Mouse (Mus musculus) forebrain, embryonic 13.5 days (tissue): ENCODE results near the gene Elp4. TPM values are rescaled to one million over a fixed set of nuclear protein-coding genes. Genes with fewer than 3 reads are reported as not detected.

Source experiments
- ATAC-seq: fragments of 200-750 bp; cut with Nextera tagmentation; 2 replicates; pipeline ENCODE4 v1.8.0; 2017
- H3K27ac ChIP-seq: fragments of 300-500 bp; sonication (generic); 2 replicates; pipeline ENCODE4 v1.5.1; 2015; ENCODE audit warnings: inconsistent platforms, mild to moderate bottlenecking, moderate library complexity
- H3K27me3 ChIP-seq: fragments of 300-500 bp; sonication (generic); 2 replicates; pipeline ENCODE4 v1.6.1; 2015; ENCODE audit warnings: mild to moderate bottlenecking, inconsistent platforms
- H3K36me3 ChIP-seq: fragments of 300-500 bp; sonication (generic); 2 replicates; pipeline ENCODE4 v1.6.1; 2015; ENCODE audit warnings: mild to moderate bottlenecking, inconsistent platforms; ENCODE audit not compliant: poor library complexity, severe bottlenecking
- H3K4me1 ChIP-seq: fragments of 300-500 bp; sonication (generic); 2 replicates; pipeline ENCODE4 v1.6.1; 2015; ENCODE audit warnings: inconsistent platforms
- H3K4me2 ChIP-seq: fragments of 300-500 bp; sonication (generic); 2 replicates; pipeline ENCODE4 v1.6.1; 2015; ENCODE audit warnings: inconsistent platforms, mild to moderate bottlenecking, moderate library complexity
- H3K4me3 ChIP-seq: fragments of 300-500 bp; sonication (generic); 2 replicates; pipeline ENCODE4 v1.5.1; 2015; ENCODE audit warnings: mild to moderate bottlenecking, inconsistent platforms
- H3K9ac ChIP-seq: fragments of 300-500 bp; sonication (generic); 2 replicates; pipeline ENCODE4 v1.6.1; 2015; ENCODE audit warnings: mild to moderate bottlenecking, inconsistent platforms
- H3K9me3 ChIP-seq: fragments of 300-500 bp; sonication (generic); replicated peaks from 2 replicates; pipeline ENCODE4 v1.6.1; 2016; ENCODE audit warnings: inconsistent platforms
- WGBS: fragments of 180-500 bp; shearing (Covaris S2); methylation state at CpG from one replicate; pipeline ENCODE4 v1.1.7; 2015; 5-methylcytosine and 5-hydroxymethylcytosine counted together
- polyA plus RNA-seq: library from polyadenylated mRNA; unstranded; fragments of >200 nt; fragmentation: Nextera tagmentation; extraction: Ambion mirVana; gene quantifications from 2 replicates; pipeline ENCODE4 v1.2.1, GENCODE M21; 2015

Elp4 gene
- polyA plus RNA-seq, 1 experiment from 2014 or later, result 52.3 TPM

- H3K4me3 ChIP-seq, result no peak overlapping the region
- H3K27me3 ChIP-seq, result no peaks in the 10 kb centered on the region
- no peak overlapping the region for H3K4me2 ChIP-seq
- no peaks in the 10 kb centered on the region for H3K4me1 ChIP-seq
- no peak for ATAC-seq
- 1% methylated on average over 6 of the region's 6 CpGs for WGBS
- no peaks in the 10 kb centered on the region for H3K9me3 ChIP-seq
- no peak overlapping the region for H3K27ac ChIP-seq
- H3K9ac ChIP-seq, result no peak overlapping the region
- H3K36me3 ChIP-seq, result no peaks in the 10 kb centered on the region
These were observed 125.0 kb downstream of the Elp4 start for GRCm38 (mm10) chr2:105779320-105779891.

GRCm38 (mm10) chr2:105771314-105771713 is 133.1 kb downstream of the Elp4 start:
- no peak for ATAC-seq
- Histone ChIP-seq H3K4me2 (no peak overlapping the region), H3K9ac (no peak overlapping the region), H3K4me1 (no peaks in the 10 kb centered on the region), H3K4me3 (no peak overlapping the region), H3K27me3 (no peaks in the 10 kb centered on the region), H3K9me3 (peaks cover 3% of the 10 kb centered on the region; the same call in 1 of the 2 replicates), H3K36me3 (peaks cover 3% of the 10 kb centered on the region; the same call in 1 of the 2 replicates), H3K27ac (no peak overlapping the region)
- 94% methylated on average over 3 of the region's 3 CpGs for WGBS

DNA sequence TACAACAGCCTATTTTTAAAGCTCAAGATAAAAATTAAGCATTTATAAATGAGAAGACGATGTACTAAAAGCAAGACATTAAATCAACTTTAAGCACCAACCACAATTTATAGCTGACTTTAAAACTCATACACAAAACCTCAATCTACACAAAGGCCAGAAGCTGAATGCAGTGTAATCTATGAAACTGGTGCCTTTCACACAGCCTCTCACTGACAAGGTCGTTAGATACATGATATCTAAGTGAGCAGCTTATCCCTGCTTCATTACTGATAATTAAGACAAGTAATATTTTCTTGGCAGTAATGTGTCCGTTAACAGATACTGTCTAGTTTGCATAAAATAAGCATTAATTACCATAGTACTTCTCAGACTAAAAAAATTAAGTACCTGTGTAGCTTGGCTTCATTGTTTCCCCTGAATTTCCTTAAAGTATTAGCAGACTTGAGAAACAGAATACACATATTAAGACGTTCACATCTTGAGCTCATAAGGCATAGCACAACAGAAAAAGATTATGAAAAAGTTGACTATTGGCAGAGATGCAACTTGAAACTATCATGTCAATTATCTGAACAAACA is 134.5 kb downstream of the Elp4 start:
- ATAC-seq, result no peak
- 57% methylated on average over 4 of the region's 4 CpGs for WGBS

DNA sequence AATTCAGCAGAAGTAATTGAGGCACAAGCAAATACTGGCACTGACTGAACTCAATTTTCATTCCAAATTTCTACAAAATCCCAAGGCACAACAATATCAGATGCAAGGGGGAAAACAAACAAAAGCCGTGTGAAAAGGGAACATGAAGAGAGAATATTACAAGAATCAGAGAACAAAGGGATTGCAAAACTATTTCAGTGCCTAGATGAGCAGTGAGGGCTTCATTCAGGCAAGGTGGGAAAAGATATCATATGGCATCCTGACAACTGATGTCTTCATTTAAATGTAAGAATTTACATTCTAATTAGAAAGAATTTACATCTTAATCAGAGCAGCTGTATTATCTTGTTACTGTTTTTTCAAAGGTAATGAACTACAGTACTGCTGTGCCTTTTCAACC is 150.9 kb downstream of the Elp4 start:
- Histone ChIP-seq H3K4me2 (no peak overlapping the region), H3K9me3 (no peaks in the 10 kb centered on the region), H3K27me3 (no peaks in the 10 kb centered on the region), H3K9ac (no peak overlapping the region), H3K27ac (no peak overlapping the region), H3K4me3 (no peak overlapping the region), H3K36me3 (no peaks in the 10 kb centered on the region), H3K4me1 (peaks cover 14% of the 10 kb centered on the region)
- ATAC-seq, result peak; percentile 67
- 33% methylated on average over 1 of the region's 1 CpGs for WGBS

More for the DNA sequence above, 134.5 kb downstream of the Elp4 start:
- H3K4me3 ChIP-seq, result no peak overlapping the region
- H3K36me3 ChIP-seq, result peaks cover 3% of the 10 kb centered on the region; the same call in 1 of the 2 replicates
- H3K9ac ChIP-seq, result no peak overlapping the region
- H3K4me2 ChIP-seq, result no peak overlapping the region
- no peaks in the 10 kb centered on the region for H3K4me1 ChIP-seq
- peaks cover 3% of the 10 kb centered on the region; the same call in 1 of the 2 replicates for H3K9me3 ChIP-seq
- H3K27me3 ChIP-seq, result no peaks in the 10 kb centered on the region
- H3K27ac ChIP-seq, result no peak overlapping the region

GRCm38 (mm10) chr2:105749111-105749510 is 155.3 kb downstream of the Elp4 start:
- H3K36me3 ChIP-seq, result no peaks in the 10 kb centered on the region
- peaks cover 11% of the 10 kb centered on the region for H3K4me1 ChIP-seq
- H3K9me3 ChIP-seq, result no peaks in the 10 kb centered on the region
- H3K27ac ChIP-seq, result no peak overlapping the region
- no peak for ATAC-seq
- H3K4me2 ChIP-seq, result no peak overlapping the region
- H3K27me3 ChIP-seq, result no peaks in the 10 kb centered on the region
- WGBS, result 93% methylated on average over 5 of the region's 5 CpGs
- no peak overlapping the region for H3K9ac ChIP-seq
- H3K4me3 ChIP-seq, result no peak overlapping the region

- Histone ChIP-seq H3K4me2 (no peak overlapping the region), H3K36me3 (no peaks in the 10 kb centered on the region), H3K9ac (no peak overlapping the region), H3K9me3 (no peaks in the 10 kb centered on the region), H3K4me3 (no peak overlapping the region), H3K4me1 (no peaks in the 10 kb centered on the region), H3K27ac (no peak overlapping the region), H3K27me3 (no peaks in the 10 kb centered on the region)
- no peak for ATAC-seq
- WGBS, result 91% methylated on average over 7 of the region's 7 CpGs
These were observed 157.5 kb downstream of the Elp4 start for GRCm38 (mm10) chr2:105746896-105747295.

GRCm38 (mm10) chr2:105736166-105736565 is 168.2 kb downstream of the Elp4 start:
- Histone ChIP-seq H3K36me3 (no peaks in the 10 kb centered on the region), H3K9me3 (no peaks in the 10 kb centered on the region), H3K27ac (no peak overlapping the region), H3K27me3 (no peaks in the 10 kb centered on the region), H3K4me2 (no peak overlapping the region), H3K4me1 (peaks cover 5% of the 10 kb centered on the region; the same call in 1 of the 2 replicates), H3K9ac (no peak overlapping the region), H3K4me3 (no peak overlapping the region)
- no peak for ATAC-seq

GRCm38 (mm10) chr2:105730704-105731103 is 173.7 kb downstream of the Elp4 start:
- no peaks in the 10 kb centered on the region for H3K4me1 ChIP-seq
- ATAC-seq, result peak; percentile 41; the same call in 1 of the 2 replicates
- no peak overlapping the region for H3K27ac ChIP-seq
- H3K4me3 ChIP-seq, result no peak overlapping the region
- no peaks in the 10 kb centered on the region for H3K36me3 ChIP-seq
- no peaks in the 10 kb centered on the region for H3K9me3 ChIP-seq
- no peak overlapping the region for H3K9ac ChIP-seq
- H3K27me3 ChIP-seq, result peaks cover 8% of the 10 kb centered on the region; the same call in 1 of the 2 replicates
- no peak overlapping the region for H3K4me2 ChIP-seq
- WGBS, result 93% methylated on average over 3 of the region's 3 CpGs

GRCm38 (mm10) chr2:105726657-105727056 is 177.7 kb downstream of the Elp4 start:
- H3K4me1 ChIP-seq, result peaks cover 6% of the 10 kb centered on the region; the same call in 1 of the 2 replicates
- no peak overlapping the region for H3K9ac ChIP-seq
- no peaks in the 10 kb centered on the region for H3K9me3 ChIP-seq
- H3K36me3 ChIP-seq, result no peaks in the 10 kb centered on the region
- H3K27me3 ChIP-seq, result peaks cover 16% of the 10 kb centered on the region
- H3K4me3 ChIP-seq, result no peak overlapping the region
- H3K27ac ChIP-seq, result no peak overlapping the region
- WGBS, result 51% methylated on average over 9 of the region's 9 CpGs
- no peak for ATAC-seq
- no peak overlapping the region for H3K4me2 ChIP-seq

- ATAC-seq, result peak; percentile 35; the same call in 1 of the 2 replicates
- Histone ChIP-seq H3K9ac (no peak overlapping the region), H3K27me3 (peaks cover 13% of the 10 kb centered on the region), H3K36me3 (no peaks in the 10 kb centered on the region), H3K9me3 (no peaks in the 10 kb centered on the region), H3K4me3 (no peak overlapping the region), H3K27ac (no peak overlapping the region), H3K4me1 (peaks cover 45% of the 10 kb centered on the region), H3K4me2 (no peak overlapping the region)
- 40% methylated on average over 8 of the region's 8 CpGs for WGBS
These were observed 188.8 kb downstream of the Elp4 start for GRCm38 (mm10) chr2:105715409-105716115.

- H3K9ac ChIP-seq, result no peak overlapping the region
- peaks cover 7% of the 10 kb centered on the region for H3K27me3 ChIP-seq
- H3K27ac ChIP-seq, result no peak overlapping the region
- H3K4me2 ChIP-seq, result no peak overlapping the region
- ATAC-seq, result no peak
- no peaks in the 10 kb centered on the region for H3K36me3 ChIP-seq
- H3K9me3 ChIP-seq, result no peaks in the 10 kb centered on the region
- 91% methylated on average over 3 of the region's 3 CpGs for WGBS
- H3K4me3 ChIP-seq, result no peak overlapping the region
- peaks cover 10% of the 10 kb centered on the region for H3K4me1 ChIP-seq
These were observed 193.9 kb downstream of the Elp4 start for GRCm38 (mm10) chr2:105710511-105710910.

- H3K9ac ChIP-seq, result no peak overlapping the region
- no peak overlapping the region for H3K4me3 ChIP-seq
- H3K27ac ChIP-seq, result no peak overlapping the region
- no peak overlapping the region for H3K4me2 ChIP-seq
- no peaks in the 10 kb centered on the region for H3K27me3 ChIP-seq
- no peaks in the 10 kb centered on the region for H3K9me3 ChIP-seq
- H3K36me3 ChIP-seq, result no peaks in the 10 kb centered on the region
- ATAC-seq, result no peak
- H3K4me1 ChIP-seq, result peaks cover 9% of the 10 kb centered on the region; the same call in 1 of the 2 replicates
- 85% methylated on average over 3 of the region's 3 CpGs for WGBS
These were observed 195.2 kb downstream of the Elp4 start for GRCm38 (mm10) chr2:105709126-105709525.
